Mouse (Mus musculus): ENCODE results near the gene Lat2. TPM values are rescaled to one million over a fixed set of nuclear protein-coding genes. Genes with fewer than 3 reads are reported as not detected.
A peak's percentile ranks its signal among the peaks of the same experiment; 100 is the strongest.

Gene Lat2
- total RNA-seq, 2 experiments from 2014 or later: 2.2 to 3.0 TPM

GRCm38 (mm10) chr5:134577534-134577933 lies 37.3 kb downstream of the Lat2 start:
- no peak overlapping the region for H3K27ac ChIP-seq
- no peak for DNase-seq (ENCODE audit: low spot score in 2 of 2)
- H3K4me3 ChIP-seq: no peak overlapping the region
- no peak for TF ChIP-seq CTCF (conservative IDR thresholded peaks at IDR 0.05)

- Histone ChIP-seq H3K27ac (no peak overlapping the region), H3K4me3 (no peak overlapping the region)
- TF ChIP-seq CTCF (conservative IDR thresholded peaks at IDR 0.05): peak; percentile 46
- no peak for DNase-seq (ENCODE audit: low spot score in 2 of 2)
Observed at GRCm38 (mm10) chr5:134576517-134577220, 38.2 kb downstream of the Lat2 start.

GRCm38 (mm10) chr5:134575833-134576232 lies 39.0 kb downstream of the Lat2 start:
- no peak for DNase-seq (ENCODE audit: low spot score in 2 of 2)
- no peak for TF ChIP-seq CTCF (conservative IDR thresholded peaks at IDR 0.05)
- no peak overlapping the region for H3K27ac ChIP-seq
- no peak overlapping the region for H3K4me3 ChIP-seq

GRCm38 (mm10) chr5:134572508-134573214 lies 42.2 kb downstream of the Lat2 start:
- Histone ChIP-seq H3K27ac (peak overlapping the region; percentile 84; the same call in 1 of the 2 replicates), H3K4me3 (peak overlapping the region; percentile 55; the same call in 1 of the 2 replicates)
- no peak for TF ChIP-seq CTCF (conservative IDR thresholded peaks at IDR 0.05)

DNA sequence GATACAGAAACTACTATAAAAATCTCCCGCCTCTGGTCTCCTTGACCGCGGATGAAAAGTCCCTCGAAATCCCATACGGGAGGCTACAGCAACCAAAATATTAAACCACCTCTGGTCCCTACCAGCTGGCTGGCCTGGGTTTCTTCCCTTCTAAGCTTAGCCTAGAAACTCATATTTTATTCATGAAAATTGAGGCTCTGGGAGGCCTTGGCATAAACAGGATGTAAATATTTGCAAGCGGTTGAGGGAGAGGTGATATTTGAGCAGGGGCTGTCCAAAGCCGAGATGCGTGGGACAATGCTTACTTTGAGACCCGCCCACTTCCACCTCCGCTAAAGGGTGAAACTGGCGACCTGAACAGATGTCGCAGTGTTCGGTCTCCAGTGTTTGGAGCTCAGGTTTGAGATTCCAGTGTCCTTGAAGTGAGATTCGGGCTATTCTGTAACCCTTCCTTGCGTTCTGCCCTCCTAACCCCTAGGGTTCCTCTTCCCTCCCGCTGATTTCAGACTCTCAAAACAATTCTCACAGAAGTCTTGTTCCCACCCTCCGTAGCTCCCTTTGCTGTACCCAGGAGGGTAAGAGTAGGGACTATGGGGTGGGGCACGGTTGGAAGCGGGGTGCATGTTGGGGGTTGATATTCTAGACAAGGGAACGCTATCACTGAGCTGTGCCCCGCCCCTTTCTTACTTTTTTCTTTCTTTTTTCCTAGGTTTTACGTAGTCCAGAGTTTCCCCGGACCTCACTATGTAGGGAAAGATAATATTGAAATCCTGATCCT lies 42.9 kb downstream of the Lat2 start:
- TF ChIP-seq CTCF (conservative IDR thresholded peaks at IDR 0.05): no peak
- DNase-seq (ENCODE audit: low spot score in 2 of 2): peak in 1 of 2 experiments; percentile 53
- Histone ChIP-seq H3K27ac (peak overlapping the region; percentile 84), H3K4me3 (peak overlapping the region; percentile 55)

More at GRCm38 (mm10) chr5:134572508-134573214, 42.2 kb downstream of the Lat2 start:
- DNase-seq (ENCODE audit: low spot score in 2 of 2): no peak

GRCm38 (mm10) chr5:134568964-134569491 lies 45.8 kb downstream of the Lat2 start:
- no peak for DNase-seq (ENCODE audit: low spot score in 2 of 2)
- Histone ChIP-seq H3K4me3 (no peak overlapping the region), H3K27ac (peak overlapping the region; percentile 64)
- no peak for TF ChIP-seq CTCF (conservative IDR thresholded peaks at IDR 0.05)

DNA sequence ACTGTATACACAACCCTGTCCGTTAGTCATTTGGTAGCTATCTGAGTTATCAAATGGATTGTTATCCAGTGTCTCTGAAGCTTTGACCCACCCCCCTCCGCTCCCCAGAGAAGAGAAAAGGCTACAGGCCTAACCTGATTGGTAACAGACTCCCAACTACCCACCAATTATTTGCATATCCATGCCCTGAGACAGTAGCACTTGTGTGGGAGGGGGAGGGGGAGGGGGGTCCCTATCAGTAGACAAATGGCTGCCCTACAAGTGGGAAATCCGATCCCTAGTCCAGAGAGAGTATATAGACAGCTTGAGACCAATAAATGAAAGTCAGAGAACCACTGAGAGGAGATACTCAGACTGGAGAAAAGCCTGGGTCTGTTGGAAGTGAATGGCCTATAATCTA lies 46.8 kb downstream of the Lat2 start:
- no peak for DNase-seq (ENCODE audit: low spot score in 2 of 2)

DNA sequence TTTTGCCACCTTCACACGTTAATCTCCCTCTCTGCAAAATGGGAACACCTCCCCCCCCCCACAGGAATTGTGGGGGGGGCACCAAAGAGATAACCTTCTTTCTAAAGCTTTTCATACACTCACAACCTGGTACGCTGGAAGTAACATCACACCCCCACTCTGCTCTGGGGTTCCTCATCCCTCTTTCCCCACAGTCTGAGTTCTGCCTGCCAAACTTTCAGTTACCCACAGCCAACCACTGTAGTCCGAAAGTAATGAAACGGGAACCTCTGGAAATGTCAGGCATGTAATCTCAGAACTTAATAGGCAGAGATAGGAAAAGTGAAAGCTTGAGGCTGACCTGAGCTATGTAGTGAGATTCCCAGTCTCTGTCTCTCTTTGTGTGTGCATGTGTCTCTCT lies 47.4 kb downstream of the Lat2 start:
- Histone ChIP-seq H3K4me3 (no peak overlapping the region), H3K27ac (no peak overlapping the region)
- no peak for TF ChIP-seq CTCF (conservative IDR thresholded peaks at IDR 0.05)
- no peak for DNase-seq (ENCODE audit: low spot score in 2 of 2)

More for the DNA sequence above, 46.8 kb downstream of the Lat2 start:
- Histone ChIP-seq H3K4me3 (no peak overlapping the region), H3K27ac (no peak overlapping the region)
- TF ChIP-seq CTCF (conservative IDR thresholded peaks at IDR 0.05): no peak

GRCm38 (mm10) chr5:134565696-134566095 lies 49.1 kb downstream of the Lat2 start:
- no peak for TF ChIP-seq CTCF (conservative IDR thresholded peaks at IDR 0.05)
- DNase-seq (ENCODE audit: low spot score in 2 of 2): no peak

GRCm38 (mm10) chr5:134564272-134564671 lies 50.6 kb downstream of the Lat2 start:
- no peak overlapping the region for H3K4me3 ChIP-seq
- no peak for TF ChIP-seq CTCF (conservative IDR thresholded peaks at IDR 0.05)

More at GRCm38 (mm10) chr5:134565696-134566095, 49.1 kb downstream of the Lat2 start:
- H3K4me3 ChIP-seq: no peak overlapping the region
- no peak overlapping the region for H3K27ac ChIP-seq

GRCm38 (mm10) chr5:134560450-134561171 lies 54.2 kb downstream of the Lat2 start:
- Histone ChIP-seq H3K4me3 (no peak overlapping the region), H3K27ac (no peak overlapping the region)
- no peak for TF ChIP-seq CTCF (conservative IDR thresholded peaks at IDR 0.05)
- DNase-seq (ENCODE audit: low spot score in 2 of 2): no peak

More at GRCm38 (mm10) chr5:134564272-134564671, 50.6 kb downstream of the Lat2 start:
- DNase-seq (ENCODE audit: low spot score in 2 of 2): no peak
- no peak overlapping the region for H3K27ac ChIP-seq

GRCm38 (mm10) chr5:134560071-134560449 lies 54.8 kb downstream of the Lat2 start, which contains the start of gene Syna:
Syna (minus strand) TSS chr5:134560171.
- Histone ChIP-seq H3K4me3 (no peak within 1 kb of the TSS), H3K27ac (no peak within 1 kb of the TSS)
- TF ChIP-seq CTCF (conservative IDR thresholded peaks at IDR 0.05): no peak
- DNase-seq (ENCODE audit: low spot score in 2 of 2): no peak

Data from layer of hippocampus, adult 2 months (tissue).